Mouse (Mus musculus) liver, adult (tissue): ENCODE data around the gene Ahrr.

Experiments
- GATA4 ChIP-seq: IDR thresholded peaks from 2 replicates; pipeline ENCODE4 v1.6.1; 2014; ENCODE audit warnings: mild to moderate bottlenecking, low read length; ENCODE audit not compliant: insufficient replicate concordance

Ahrr gene

GRCm38 (mm10) chr13:74292167-74292566 lies at the start of gene Ahrr:
Gene Ahrr (minus strand): TSS chr13:74292331.
- no peak for TF ChIP-seq GATA4

GRCm38 (mm10) chr13:74341036-74341435 lies 48.9 kb upstream of the Ahrr start:
- no peak for TF ChIP-seq GATA4

GRCm38 (mm10) chr13:74329321-74329720 lies 37.2 kb upstream of the Ahrr start:
- TF ChIP-seq GATA4 = no peak

GRCm38 (mm10) chr13:74317170-74317849 lies 25.2 kb upstream of the Ahrr start, which contains the start of gene Pdcd6:
Gene Pdcd6 (minus strand): TSS chr13:74317580.
- no peak; the same call in 1 of the 2 replicates for TF ChIP-seq GATA4

GRCm38 (mm10) chr13:74316789-74317169 lies 24.6 kb upstream of the Ahrr start:
- TF ChIP-seq GATA4 = no peak

- no peak for TF ChIP-seq GATA4
Observed at GRCm38 (mm10) chr13:74316386-74316785, 24.3 kb upstream of the Ahrr start.

- no peak for TF ChIP-seq GATA4
Observed at GRCm38 (mm10) chr13:74314616-74315015, 22.5 kb upstream of the Ahrr start.

- TF ChIP-seq GATA4 = no peak
Observed at GRCm38 (mm10) chr13:74305780-74306179, 13.6 kb upstream of the Ahrr start.

- TF ChIP-seq GATA4 = no peak
Observed at GRCm38 (mm10) chr13:74305380-74305779, 13.2 kb upstream of the Ahrr start.

- TF ChIP-seq GATA4 = no peak
Observed at GRCm38 (mm10) chr13:74302050-74303037, 10.2 kb upstream of the Ahrr start.

- no peak for TF ChIP-seq GATA4
Observed at GRCm38 (mm10) chr13:74301607-74301984, 9.5 kb upstream of the Ahrr start.

GRCm38 (mm10) chr13:74300925-74301606 lies 8.9 kb upstream of the Ahrr start:
- TF ChIP-seq GATA4 = no peak

- TF ChIP-seq GATA4 = no peak
Observed at GRCm38 (mm10) chr13:74296376-74296775, 4.2 kb upstream of the Ahrr start.

GRCm38 (mm10) chr13:74289646-74290045 lies 2.5 kb downstream of the Ahrr start:
- no peak for TF ChIP-seq GATA4

- TF ChIP-seq GATA4 = no peak
Observed at GRCm38 (mm10) chr13:74282299-74282698, 9.8 kb downstream of the Ahrr start.
